Mouse (Mus musculus) stomach, embryonic 14.5 days (tissue): ENCODE data around the gene Nkain4. TPM values are rescaled to one million over a fixed set of nuclear protein-coding genes. Genes with fewer than 3 reads are reported as not detected.

Experiments
- ATAC-seq: fragments of 200-750 bp; cut with Nextera tagmentation; 2 replicates; pipeline ENCODE4 v1.8.0; 2017; ENCODE audit warnings: low read depth, moderate TSS enrichment; ENCODE audit not compliant: insufficient number of reproducible peaks, insufficient read depth, low FRiP score
- H3K27ac ChIP-seq: fragments of 300-500 bp; sonication (generic); 2 replicates; pipeline ENCODE4 v1.5.1; 2014; ENCODE audit warnings: mild to moderate bottlenecking, low read length, moderate library complexity, mixed read lengths
- H3K27me3 ChIP-seq: fragments of 300-500 bp; sonication (generic); 2 replicates; pipeline ENCODE4 v1.6.1; 2014; ENCODE audit warnings: low read length, control low read depth, mixed read lengths; ENCODE audit not compliant: control insufficient read depth, insufficient read depth
- H3K36me3 ChIP-seq: fragments of 300-500 bp; sonication (generic); 2 replicates; pipeline ENCODE4 v1.6.1; 2014; ENCODE audit warnings: mild to moderate bottlenecking, control low read depth, low read length, moderate library complexity, mixed read lengths; ENCODE audit not compliant: control insufficient read depth, insufficient read depth
- H3K4me1 ChIP-seq: fragments of 300-500 bp; sonication (generic); 2 replicates; pipeline ENCODE4 v1.6.1; 2014; ENCODE audit warnings: low read length, control low read depth, mixed read lengths; ENCODE audit not compliant: control insufficient read depth, insufficient read depth
- H3K4me2 ChIP-seq: fragments of 300-500 bp; sonication (generic); replicated peaks from 2 replicates; pipeline ENCODE4 v1.6.1; 2014; ENCODE audit warnings: low read depth, low read length, control low read depth
- H3K4me3 ChIP-seq: fragments of 300-500 bp; sonication (generic); 2 replicates; pipeline ENCODE4 v1.5.1; 2014; ENCODE audit warnings: low read depth, low read length, control low read depth
- H3K9ac ChIP-seq: fragments of 300-500 bp; sonication (generic); replicated peaks from 2 replicates; pipeline ENCODE4 v1.6.1; 2014; ENCODE audit warnings: low read depth, mild to moderate bottlenecking, control low read depth, low read length, moderate library complexity, mixed read lengths
- H3K9me3 ChIP-seq: fragments of 300-500 bp; sonication (generic); 2 replicates; pipeline ENCODE4 v1.6.1; 2016; ENCODE audit warnings: low read depth, low read length, control low read depth; ENCODE audit not compliant: control insufficient read depth
- WGBS: fragments of 180-500 bp; shearing (Covaris S2); extraction: QIAGEN DNeasy Blood & Tissue Kit; methylation state at CpG from one replicate; pipeline ENCODE4 v1.1.7; 2014; 5-methylcytosine and 5-hydroxymethylcytosine counted together
- polyA plus RNA-seq: library from polyadenylated mRNA; unstranded; fragments of >200 nt; fragmentation: Nextera tagmentation; extraction: Ambion mirVana; gene quantifications from 2 replicates; pipeline ENCODE4 v1.2.1, GENCODE M21; 2014

Nkain4 gene
- polyA plus RNA-seq, 1 experiment from 2014 or later = 66.2 TPM

DNA sequence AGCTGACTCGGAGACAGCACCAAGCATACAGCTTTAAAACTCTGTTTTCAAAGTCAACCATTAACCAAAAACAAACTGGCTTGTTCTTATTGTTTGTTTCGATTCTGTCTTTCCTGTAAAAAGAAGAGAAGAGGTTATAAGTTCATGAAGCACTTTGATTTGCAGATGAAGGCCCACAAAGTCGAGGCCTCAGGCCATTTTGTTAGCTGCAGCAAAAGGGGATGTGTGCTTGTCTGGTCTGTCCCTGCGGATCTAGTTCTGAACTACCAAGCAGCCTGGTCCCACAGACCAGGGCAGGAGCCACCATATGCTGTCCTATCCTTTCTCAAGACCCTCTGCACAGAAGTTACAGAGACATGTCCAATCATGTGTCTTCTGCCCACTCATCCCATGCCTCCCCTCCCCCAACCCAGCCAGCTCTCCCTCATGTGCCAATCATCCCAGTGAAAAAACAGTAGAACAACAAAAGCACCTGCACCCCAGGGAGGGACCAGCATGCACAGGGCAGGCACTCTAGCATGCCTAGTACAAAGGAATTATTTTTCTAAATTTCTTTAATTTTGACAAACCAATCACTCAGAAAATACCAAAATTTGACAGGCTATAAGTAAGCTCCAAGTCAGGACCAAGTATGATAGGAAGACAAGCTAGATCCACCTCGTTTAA lies 48.8 kb downstream of the Nkain4 start:
- Histone ChIP-seq H3K36me3 (peaks cover 35% of the 10 kb centered on the region), H3K4me1 (no peaks in the 10 kb centered on the region), H3K27ac (no peak overlapping the region), H3K4me2 (no peak overlapping the region), H3K4me3 (no peak overlapping the region), H3K9me3 (no peaks in the 10 kb centered on the region), H3K27me3 (no peaks in the 10 kb centered on the region), H3K9ac (no peak overlapping the region)
- whole genome bisulfite sequencing = 63% methylated on average over 5 of the region's 5 CpGs
- ATAC-seq = no peak

DNA sequence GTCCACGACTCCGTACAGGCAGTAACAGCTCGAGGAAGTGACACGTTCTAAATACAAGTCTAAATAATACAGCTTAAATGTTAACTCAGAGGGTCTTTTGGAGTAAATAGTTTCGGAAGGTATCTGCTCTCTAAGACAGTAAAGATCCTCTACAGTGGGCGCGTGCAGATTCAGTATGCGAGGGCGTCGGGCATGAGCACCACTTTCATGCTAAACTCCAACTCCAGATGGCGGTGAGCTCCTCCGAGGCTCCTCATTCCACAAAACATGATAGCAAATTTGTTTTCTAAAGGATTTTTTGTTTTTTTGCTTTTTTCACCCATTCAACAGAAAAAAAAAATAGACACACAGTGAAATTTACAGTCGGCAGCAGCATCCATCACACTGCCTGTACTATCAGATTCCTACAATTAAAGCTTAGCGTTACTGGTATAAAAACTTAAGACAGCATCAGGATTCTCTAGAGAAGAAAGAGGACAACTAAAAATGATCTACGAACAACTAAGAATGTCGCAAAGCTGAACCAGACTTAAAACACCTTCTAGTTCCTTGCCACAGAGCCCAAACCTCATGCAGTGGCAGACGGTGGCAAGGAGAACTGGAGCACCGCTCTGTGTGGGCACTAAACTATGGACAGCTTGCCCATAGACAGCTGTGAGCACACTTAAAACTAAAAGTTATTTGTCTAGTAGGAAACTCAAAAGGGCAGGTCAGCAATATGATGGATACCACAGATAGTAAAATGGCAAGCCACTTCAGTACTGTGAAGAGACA lies 49.9 kb downstream of the Nkain4 start:
- H3K4me3 ChIP-seq = no peak overlapping the region
- no peak overlapping the region for H3K9ac ChIP-seq
- no peaks in the 10 kb centered on the region for H3K9me3 ChIP-seq
- H3K4me2 ChIP-seq = no peak overlapping the region
- H3K4me1 ChIP-seq = no peaks in the 10 kb centered on the region
- no peak for ATAC-seq
- WGBS = 88% methylated on average over 18 of the region's 18 CpGs
- peaks cover 31% of the 10 kb centered on the region for H3K36me3 ChIP-seq
- H3K27ac ChIP-seq = no peak overlapping the region
- H3K27me3 ChIP-seq = no peaks in the 10 kb centered on the region

DNA sequence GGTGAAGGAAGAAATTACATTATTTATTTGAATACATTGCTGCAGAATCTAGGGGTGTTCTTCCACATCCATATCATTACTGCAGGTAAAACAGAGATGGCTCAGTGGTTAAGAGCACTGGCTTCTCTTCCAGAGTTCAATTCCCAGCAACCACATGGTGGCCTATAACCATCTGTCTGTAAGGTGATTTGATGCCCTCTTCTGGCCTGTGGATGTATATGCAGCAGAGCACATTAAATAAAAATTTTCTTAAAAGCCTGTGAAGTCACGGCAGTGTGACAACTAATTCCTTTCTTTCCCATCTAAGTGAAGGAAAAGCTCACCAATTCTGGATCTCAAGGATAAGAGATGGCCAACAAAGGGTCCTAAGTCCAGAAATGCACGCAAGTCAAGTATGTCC lies 52.4 kb downstream of the Nkain4 start:
- H3K27me3 ChIP-seq = no peaks in the 10 kb centered on the region
- H3K9ac ChIP-seq = no peak overlapping the region
- no peak overlapping the region for H3K4me2 ChIP-seq
- no peak overlapping the region for H3K27ac ChIP-seq
- H3K9me3 ChIP-seq = no peaks in the 10 kb centered on the region
- no peaks in the 10 kb centered on the region for H3K4me1 ChIP-seq
- WGBS = 44% methylated on average over 2 of the region's 2 CpGs
- no peak overlapping the region for H3K4me3 ChIP-seq
- no peak for ATAC-seq
- H3K36me3 ChIP-seq = peaks cover 20% of the 10 kb centered on the region

DNA sequence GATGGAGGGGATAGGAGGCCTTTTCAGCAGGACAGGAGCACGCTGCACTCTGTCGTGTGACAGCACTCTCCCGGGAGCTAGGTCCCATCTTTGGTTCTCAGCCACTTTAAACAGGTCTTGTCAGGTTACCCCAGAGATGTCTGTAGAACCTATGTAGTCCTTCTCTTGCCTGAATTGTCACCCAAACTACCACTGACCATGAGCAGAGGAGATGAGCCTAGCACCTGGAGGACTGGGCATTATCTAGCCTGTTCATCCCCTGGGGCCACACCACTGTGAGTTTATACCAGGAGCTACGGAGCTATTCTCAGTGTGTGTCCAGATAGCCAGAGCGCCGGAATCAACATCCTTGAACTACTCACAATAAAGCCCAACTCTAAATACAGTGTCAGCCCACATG lies 56.6 kb downstream of the Nkain4 start:
- peaks cover 17% of the 10 kb centered on the region for H3K4me1 ChIP-seq
- H3K27ac ChIP-seq = no peak overlapping the region
- no peaks in the 10 kb centered on the region for H3K36me3 ChIP-seq
- no peak for ATAC-seq
- 85% methylated on average over 6 of the region's 6 CpGs for WGBS
- no peaks in the 10 kb centered on the region for H3K9me3 ChIP-seq
- H3K9ac ChIP-seq = no peak overlapping the region
- peaks cover 23% of the 10 kb centered on the region for H3K27me3 ChIP-seq
- no peak overlapping the region for H3K4me2 ChIP-seq
- no peak overlapping the region for H3K4me3 ChIP-seq

DNA sequence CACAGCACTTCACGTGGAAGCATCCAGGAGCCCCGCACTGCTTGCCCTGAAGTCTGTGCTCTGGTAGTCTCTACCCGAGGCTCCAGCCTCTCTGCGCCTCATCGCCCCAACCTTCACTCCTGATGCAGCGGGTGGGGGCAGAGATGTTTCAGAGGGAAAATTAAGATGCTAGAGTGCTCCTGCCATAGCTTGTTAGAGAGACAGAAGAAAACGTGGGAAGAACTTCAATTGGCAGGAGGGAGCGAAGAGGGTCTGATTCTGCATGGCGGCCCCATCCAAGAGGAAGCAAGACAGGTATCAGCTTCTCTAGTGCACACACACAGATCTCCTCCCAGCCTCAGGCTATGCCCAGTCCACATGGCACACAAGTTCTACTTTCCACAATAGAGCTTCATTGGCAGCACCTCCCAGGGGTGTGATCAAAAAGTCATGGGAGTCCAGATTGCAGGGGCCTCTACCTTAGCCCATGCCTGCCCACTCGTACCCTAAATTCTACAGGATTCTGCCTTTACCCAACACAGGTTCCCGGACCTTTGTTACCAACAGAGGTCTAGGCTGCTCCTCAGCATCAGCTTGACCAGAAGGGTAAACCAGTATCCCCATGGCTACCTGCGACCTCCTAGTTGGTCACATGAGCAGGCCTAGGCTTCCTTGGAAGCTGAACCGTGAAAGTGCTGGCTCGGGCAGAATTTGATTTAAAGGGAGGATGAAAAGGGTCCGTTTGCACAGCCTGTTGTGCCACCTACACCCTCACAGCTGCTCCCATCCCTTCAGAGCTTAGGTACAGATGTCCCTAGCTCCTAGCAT lies 57.5 kb downstream of the Nkain4 start:
- Histone ChIP-seq H3K9ac (no peak overlapping the region), H3K27me3 (peaks cover 30% of the 10 kb centered on the region), H3K36me3 (no peaks in the 10 kb centered on the region), H3K9me3 (no peaks in the 10 kb centered on the region), H3K4me2 (no peak overlapping the region), H3K27ac (no peak overlapping the region), H3K4me1 (peaks cover 21% of the 10 kb centered on the region), H3K4me3 (no peak overlapping the region)
- no peak for ATAC-seq
- WGBS = 71% methylated on average over 15 of the region's 15 CpGs

DNA sequence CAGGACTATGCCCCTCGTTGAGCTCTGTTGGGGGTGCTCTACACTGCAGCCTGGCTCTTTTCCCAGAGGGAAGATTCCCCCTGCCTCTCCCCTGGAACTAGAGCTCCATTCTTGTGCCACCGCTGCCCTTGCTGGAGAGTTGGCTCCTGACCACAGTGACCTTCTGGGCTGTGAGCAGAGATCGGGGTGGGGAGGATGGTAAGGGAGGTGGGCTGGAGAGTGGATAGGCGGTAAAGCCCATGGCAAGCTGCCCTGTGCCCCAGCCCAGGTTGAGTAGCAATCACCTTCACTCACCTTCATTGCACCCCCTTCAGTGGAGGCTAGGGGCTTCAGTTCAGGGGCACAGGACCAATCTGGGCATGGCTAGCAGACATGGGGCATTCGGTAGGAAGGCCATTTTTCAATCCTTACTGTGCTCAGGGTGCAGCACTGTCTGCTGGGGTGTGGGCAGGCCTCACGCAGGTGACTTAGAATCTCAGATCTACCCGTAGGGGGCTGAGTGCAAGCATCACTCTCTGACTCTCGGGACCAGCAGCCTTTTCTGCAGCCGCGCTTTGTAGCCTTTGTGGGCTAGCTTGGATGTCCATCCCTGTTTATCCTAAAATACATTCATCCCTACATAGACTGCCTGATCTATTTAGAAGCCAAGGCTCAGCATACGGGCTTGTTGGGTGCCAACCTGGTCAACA lies 58.5 kb downstream of the Nkain4 start:
- Histone ChIP-seq H3K9ac (no peak overlapping the region), H3K36me3 (no peaks in the 10 kb centered on the region), H3K9me3 (no peaks in the 10 kb centered on the region), H3K27me3 (peaks cover 41% of the 10 kb centered on the region), H3K4me1 (peaks cover 21% of the 10 kb centered on the region), H3K4me2 (no peak overlapping the region), H3K4me3 (no peak overlapping the region), H3K27ac (no peak overlapping the region)
- no peak for ATAC-seq
- WGBS = 73% methylated on average over 11 of the region's 11 CpGs

DNA sequence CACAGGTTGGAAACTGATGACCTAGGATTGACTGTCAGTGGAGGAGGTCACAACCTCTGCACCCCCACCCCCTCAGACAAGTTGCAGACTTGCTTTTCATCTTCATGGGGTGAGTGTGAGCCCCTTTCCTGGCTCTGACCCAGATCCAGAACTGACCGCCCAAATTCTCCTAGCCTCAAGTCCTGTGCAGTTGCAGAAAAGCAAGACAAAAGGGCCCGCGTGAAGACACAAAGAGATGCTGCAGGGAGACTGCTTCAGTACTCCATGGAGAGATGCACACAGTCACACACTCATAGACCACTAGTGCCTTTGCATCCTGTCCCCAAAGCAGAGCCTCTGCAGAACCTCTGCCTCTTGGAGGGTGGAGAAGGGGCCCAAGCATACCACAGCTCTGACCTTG lies 59.2 kb downstream of the Nkain4 start:
- H3K4me3 ChIP-seq = no peak overlapping the region
- WGBS = 84% methylated on average over 3 of the region's 3 CpGs
- ATAC-seq = no peak

DNA sequence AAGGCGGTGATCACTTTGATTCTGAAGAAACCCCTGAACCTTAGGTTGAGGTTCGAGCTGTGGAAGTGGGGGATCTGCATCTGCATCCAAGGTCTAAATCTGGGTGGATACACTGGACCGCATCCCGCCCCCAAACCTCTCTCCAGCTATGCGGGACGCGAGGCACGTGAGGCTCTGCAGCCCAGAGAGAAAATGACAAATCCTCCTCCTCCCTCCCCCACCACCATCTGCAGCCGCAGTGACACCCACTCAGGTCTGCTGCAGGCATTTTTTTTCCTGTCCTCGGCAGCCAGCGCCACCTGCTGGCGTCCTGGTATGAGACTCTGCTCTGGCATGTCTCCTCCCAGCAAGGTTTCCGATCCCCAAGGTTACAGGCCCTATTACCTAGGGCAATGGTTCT lies 59.8 kb downstream of the Nkain4 start:
- Histone ChIP-seq H3K4me2 (peak overlapping the region; percentile 68; the same call in 1 of the 2 replicates), H3K4me1 (peaks cover 21% of the 10 kb centered on the region), H3K27ac (no peak overlapping the region), H3K36me3 (no peaks in the 10 kb centered on the region), H3K9ac (no peak overlapping the region), H3K4me3 (peak overlapping the region; percentile 39; the same call in 1 of the 2 replicates), H3K9me3 (no peaks in the 10 kb centered on the region), H3K27me3 (peaks cover 53% of the 10 kb centered on the region)
- under 1% methylated on average over 13 of the region's 13 CpGs for WGBS
- no peak; the same call in 1 of the 2 replicates for ATAC-seq

More for the DNA sequence above, 59.2 kb downstream of the Nkain4 start:
- H3K27ac ChIP-seq = no peak overlapping the region
- H3K27me3 ChIP-seq = peaks cover 47% of the 10 kb centered on the region
- no peaks in the 10 kb centered on the region for H3K36me3 ChIP-seq
- peaks cover 21% of the 10 kb centered on the region for H3K4me1 ChIP-seq
- no peaks in the 10 kb centered on the region for H3K9me3 ChIP-seq
- H3K4me2 ChIP-seq = no peak overlapping the region
- H3K9ac ChIP-seq = no peak overlapping the region
